Mouse (Mus musculus): ENCODE data around the gene Stac2.

The Stac2 gene

GRCm38 (mm10) chr11:98022555-98023371 is 30.5 kb downstream of the Stac2 start, which contains the start of gene Cacnb1:
TSS of gene Cacnb1 (minus strand) at chr11:98023034.
- peak; percentile 80 to 94 for DNase-seq (ENCODE audit: inconsistent age in 2 of 2, low spot score in 1 of 2)

GRCm38 (mm10) chr11:98022253-98022554 is 31.1 kb downstream of the Stac2 start:
- DNase-seq (ENCODE audit: inconsistent age in 2 of 2, low spot score in 1 of 2): no peak

- DNase-seq (ENCODE audit: inconsistent age in 2 of 2, low spot score in 1 of 2): peak; percentile 55 to 75
Observed at GRCm38 (mm10) chr11:98021565-98022252, 31.6 kb downstream of the Stac2 start.

GRCm38 (mm10) chr11:98021118-98021517 is 32.1 kb downstream of the Stac2 start:
- no peak for DNase-seq (ENCODE audit: inconsistent age in 2 of 2, low spot score in 1 of 2)

GRCm38 (mm10) chr11:98020710-98021109 is 32.6 kb downstream of the Stac2 start:
- DNase-seq (ENCODE audit: inconsistent age in 2 of 2, low spot score in 1 of 2): peak; percentile 49 to 64

GRCm38 (mm10) chr11:98019883-98020610 is 33.2 kb downstream of the Stac2 start:
- DNase-seq (ENCODE audit: inconsistent age in 2 of 2, low spot score in 1 of 2): no peak

GRCm38 (mm10) chr11:98018858-98019641 is 34.2 kb downstream of the Stac2 start:
- DNase-seq (ENCODE audit: inconsistent age in 2 of 2, low spot score in 1 of 2): peak in 1 of 2 experiments; percentile 46

- no peak for DNase-seq (ENCODE audit: inconsistent age in 2 of 2, low spot score in 1 of 2)
Observed at GRCm38 (mm10) chr11:98018222-98018621, 35.0 kb downstream of the Stac2 start.

GRCm38 (mm10) chr11:98016824-98017223 is 36.4 kb downstream of the Stac2 start:
- DNase-seq (ENCODE audit: inconsistent age in 2 of 2, low spot score in 1 of 2): no peak

- no peak for DNase-seq (ENCODE audit: inconsistent age in 2 of 2, low spot score in 1 of 2)
Observed at GRCm38 (mm10) chr11:98016177-98016576, 37.1 kb downstream of the Stac2 start.

GRCm38 (mm10) chr11:98012831-98013230 is 40.4 kb downstream of the Stac2 start:
- DNase-seq (ENCODE audit: inconsistent age in 2 of 2, low spot score in 1 of 2): no peak

GRCm38 (mm10) chr11:98011716-98012115 is 41.5 kb downstream of the Stac2 start:
- DNase-seq (ENCODE audit: inconsistent age in 2 of 2, low spot score in 1 of 2): no peak

- DNase-seq (ENCODE audit: inconsistent age in 2 of 2, low spot score in 1 of 2): no peak
Observed at GRCm38 (mm10) chr11:98008087-98008486, 45.2 kb downstream of the Stac2 start.

- peak; percentile 74 to 75 for DNase-seq (ENCODE audit: inconsistent age in 2 of 2, low spot score in 1 of 2)
Observed at GRCm38 (mm10) chr11:98005686-98006085, 47.6 kb downstream of the Stac2 start.

- DNase-seq (ENCODE audit: inconsistent age in 2 of 2, low spot score in 1 of 2): no peak
Observed at GRCm38 (mm10) chr11:98005076-98005475, 48.2 kb downstream of the Stac2 start.

GRCm38 (mm10) chr11:98004161-98004560 is 49.1 kb downstream of the Stac2 start:
- no peak for DNase-seq (ENCODE audit: inconsistent age in 2 of 2, low spot score in 1 of 2)

GRCm38 (mm10) chr11:98003171-98003671 is 50.0 kb downstream of the Stac2 start:
- no peak for DNase-seq (ENCODE audit: inconsistent age in 2 of 2, low spot score in 1 of 2)

GRCm38 (mm10) chr11:98002627-98003026 is 50.6 kb downstream of the Stac2 start:
- peak; percentile 70 to 87 for DNase-seq (ENCODE audit: inconsistent age in 2 of 2, low spot score in 1 of 2)

- no peak for DNase-seq (ENCODE audit: inconsistent age in 2 of 2, low spot score in 1 of 2)
Observed at GRCm38 (mm10) chr11:98001986-98002385, 51.3 kb downstream of the Stac2 start.

GRCm38 (mm10) chr11:98001351-98001824 is 51.9 kb downstream of the Stac2 start:
- DNase-seq (ENCODE audit: inconsistent age in 2 of 2, low spot score in 1 of 2): no peak
